Mouse (Mus musculus) myocyte (in vitro differentiated cells): Measurements from ENCODE around the gene Atp1a2. TPM values are rescaled to one million over a fixed set of nuclear protein-coding genes. Genes with fewer than 3 reads are reported as not detected.

Source experiments
- H3K27me3 ChIP-seq: one replicate; pipeline ENCODE4 v1.6.1; 2011; ENCODE audit not compliant: control insufficient read depth, insufficient read depth, insufficient read length
- H3K36me3 ChIP-seq: one replicate; pipeline ENCODE4 v1.6.1; 2011; ENCODE audit not compliant: control insufficient read depth, insufficient read depth
- H3K4me2 ChIP-seq: one replicate; pipeline ENCODE4 v1.6.1; 2011; ENCODE audit warnings: low read depth, control low read depth
- H3K4me3 ChIP-seq: one replicate; pipeline ENCODE4 v1.5.1; 2011; ENCODE audit warnings: mild to moderate bottlenecking, control low read depth, moderate library complexity
- H3K79me2 ChIP-seq: one replicate; pipeline ENCODE4 v1.6.1; 2011; ENCODE audit not compliant: control insufficient read depth, insufficient read depth
- H3ac ChIP-seq: one replicate; pipeline ENCODE4 v1.6.1; 2011; ENCODE audit not compliant: control insufficient read depth, insufficient read length
- CEBPB ChIP-seq: IDR thresholded peaks from 2 replicates; pipeline ENCODE4 v1.6.1; 2011; ENCODE audit warnings: mild to moderate bottlenecking, moderate library complexity; ENCODE audit not compliant: poor library complexity, insufficient read depth, severe bottlenecking
- E2F4 ChIP-seq: IDR thresholded peaks from one replicate; pipeline ENCODE4 v1.6.1; 2011; ENCODE audit warnings: mild to moderate bottlenecking, control low read depth, moderate library complexity; ENCODE audit not compliant: insufficient read depth
- MAX ChIP-seq: IDR thresholded peaks from one replicate; pipeline ENCODE4 v1.6.1; 2011; ENCODE audit warnings: low read depth, mild to moderate bottlenecking, control low read depth
- MYOD1 ChIP-seq, 3 experiments: IDR thresholded peaks; one replicate each; pipeline ENCODE4 v1.6.1; 2011; ENCODE audit warnings: control low read depth in 2 of 3, low read depth in 2 of 3, mild to moderate bottlenecking in 2 of 3, moderate library complexity in 1 of 3; ENCODE audit not compliant: insufficient read length in 2 of 3, control insufficient read depth in 1 of 3
- MYOG ChIP-seq, 3 experiments: IDR thresholded peaks; one replicate each; pipeline ENCODE4 v1.6.1; 2011; ENCODE audit warnings: control low read depth in 2 of 3, low read depth in 2 of 3, mild to moderate bottlenecking in 2 of 3; ENCODE audit not compliant: insufficient read length in 2 of 3, control insufficient read depth in 1 of 3, insufficient read depth in 1 of 3
- POLR2A ChIP-seq: IDR thresholded peaks from one replicate; pipeline ENCODE4 v1.6.1; 2011; ENCODE audit warnings: low read depth, mild to moderate bottlenecking, control low read depth, moderate library complexity; ENCODE audit not compliant: insufficient read length
- POLR2AphosphoS2 ChIP-seq: IDR thresholded peaks from one replicate; pipeline ENCODE4 v1.6.1; 2011; ENCODE audit warnings: low read depth, control low read depth; ENCODE audit not compliant: insufficient read length
- REST ChIP-seq: IDR thresholded peaks from one replicate; pipeline ENCODE4 v1.6.1; 2011; ENCODE audit warnings: mild to moderate bottlenecking, control low read depth, moderate library complexity; ENCODE audit not compliant: insufficient read depth, insufficient read length
- SRF ChIP-seq: IDR thresholded peaks from one replicate; pipeline ENCODE4 v1.6.1; 2011; ENCODE audit warnings: low read depth; ENCODE audit not compliant: control insufficient read depth, insufficient read length
- TCF12 ChIP-seq: IDR thresholded peaks from one replicate; pipeline ENCODE4 v1.6.1; 2011; ENCODE audit warnings: mild to moderate bottlenecking, control low read depth; ENCODE audit not compliant: poor library complexity, insufficient read depth, severe bottlenecking
- TCF3 ChIP-seq: IDR thresholded peaks from one replicate; pipeline ENCODE4 v1.6.1; 2011; ENCODE audit warnings: low read depth, control low read depth; ENCODE audit not compliant: insufficient read length
- USF1 ChIP-seq: IDR thresholded peaks from one replicate; pipeline ENCODE4 v1.6.1; 2011; ENCODE audit warnings: low read depth, mild to moderate bottlenecking, control low read depth, moderate library complexity
- polyA plus RNA-seq: library from polyadenylated mRNA; unstranded; fragments of >200 nt; fragmentation: generic; extraction: Trizol; gene quantifications from one replicate; pipeline ENCODE4 v1.2.1, GENCODE M21; 2012; ENCODE audit warnings: missing spikeins

The Atp1a2 gene
- polyA plus RNA-seq, 1 experiment = 92.9 TPM

- Histone ChIP-seq H3ac (no peak overlapping the region), H3K4me3 (no peak overlapping the region), H3K79me2 (no peaks in the 10 kb centered on the region), H3K4me2 (no peak overlapping the region), H3K27me3 (no peaks in the 10 kb centered on the region), H3K36me3 (no peaks in the 10 kb centered on the region)
- TF ChIP-seq CEBPB = no peak
- TF ChIP-seq TCF3 = no peak
- TF ChIP-seq POLR2AphosphoS2 = no peak
- TF ChIP-seq MYOG (IDR thresholded peaks at IDR 0.05; ENCODE audit: control insufficient read depth in 1 of 3, insufficient read depth in 1 of 3, insufficient read length in 2 of 3, low read depth in 2 of 3) = no peak
- no peak for TF ChIP-seq USF1
- no peak for TF ChIP-seq REST
- TF ChIP-seq TCF12 = no peak
- no peak for TF ChIP-seq E2F4
- no peak for TF ChIP-seq SRF
- no peak for TF ChIP-seq POLR2A
- TF ChIP-seq MYOD1 (IDR thresholded peaks at IDR 0.05; ENCODE audit: control insufficient read depth in 1 of 3, insufficient read length in 2 of 3, low read depth in 2 of 3) = no peak
These were observed 24.5 kb downstream of the Atp1a2 start for GRCm38 (mm10) chr1:172273386-172273785.

GRCm38 (mm10) chr1:172271765-172272164 lies 26.1 kb downstream of the Atp1a2 start:
- H3ac ChIP-seq = no peak overlapping the region
- H3K4me2 ChIP-seq = no peak overlapping the region
- H3K4me3 ChIP-seq = no peak overlapping the region
- no peaks in the 10 kb centered on the region for H3K79me2 ChIP-seq
- H3K36me3 ChIP-seq = no peaks in the 10 kb centered on the region
- H3K27me3 ChIP-seq = no peaks in the 10 kb centered on the region
- TF ChIP-seq USF1 = no peak
- no peak for TF ChIP-seq MYOD1 (IDR thresholded peaks at IDR 0.05; ENCODE audit: control insufficient read depth in 1 of 3, insufficient read length in 2 of 3, low read depth in 2 of 3)
- TF ChIP-seq POLR2AphosphoS2 = no peak
- no peak for TF ChIP-seq MAX
- no peak for TF ChIP-seq TCF3
- TF ChIP-seq TCF12 = no peak
- no peak for TF ChIP-seq CEBPB
- TF ChIP-seq E2F4 = no peak
- no peak for TF ChIP-seq POLR2A

GRCm38 (mm10) chr1:172271208-172271607 lies 26.7 kb downstream of the Atp1a2 start:
- Histone ChIP-seq H3K79me2 (no peaks in the 10 kb centered on the region), H3K36me3 (no peaks in the 10 kb centered on the region), H3ac (no peak overlapping the region), H3K4me2 (no peak overlapping the region), H3K4me3 (no peak overlapping the region), H3K27me3 (no peaks in the 10 kb centered on the region)
- no peak for TF ChIP-seq MYOD1 (IDR thresholded peaks at IDR 0.05; ENCODE audit: control insufficient read depth in 1 of 3, insufficient read length in 2 of 3, low read depth in 2 of 3)
- TF ChIP-seq POLR2A = no peak
- no peak for TF ChIP-seq TCF3
- TF ChIP-seq POLR2AphosphoS2 = no peak
- TF ChIP-seq MAX = no peak
- TF ChIP-seq CEBPB = no peak

GRCm38 (mm10) chr1:172261477-172262078 lies 36.3 kb downstream of the Atp1a2 start, which contains the start of gene Igsf8:
Igsf8 (plus strand) TSS chr1:172261641.
- H3K27me3 ChIP-seq = no peaks in the 10 kb centered on the region
- no peak within 1 kb of the TSS for H3K4me3 ChIP-seq
- H3ac ChIP-seq = no peak within 1 kb of the TSS
- H3K4me2 ChIP-seq = peak within 1 kb of the TSS; percentile 30
- no peaks in the 10 kb centered on the region for H3K79me2 ChIP-seq
- H3K36me3 ChIP-seq = no peaks in the 10 kb centered on the region
- TF ChIP-seq MAX (no peak), MYOD1 (IDR thresholded peaks at IDR 0.05; ENCODE audit: control insufficient read depth in 1 of 3, insufficient read length in 2 of 3, low read depth in 2 of 3) (no peak), POLR2A (no peak), POLR2AphosphoS2 (no peak)

GRCm38 (mm10) chr1:172258314-172258713 lies 39.5 kb downstream of the Atp1a2 start, which contains the start of gene Atp1a4:
Atp1a4 (minus strand) TSS chr1:172258414.
- Histone ChIP-seq H3K27me3 (no peaks in the 10 kb centered on the region), H3K36me3 (no peaks in the 10 kb centered on the region), H3ac (no peak within 1 kb of the TSS), H3K4me3 (no peak within 1 kb of the TSS), H3K79me2 (no peaks in the 10 kb centered on the region), H3K4me2 (no peak within 1 kb of the TSS)
- TF ChIP-seq TCF12 (no peak), SRF (no peak), REST (no peak), POLR2AphosphoS2 (no peak), POLR2A (no peak), E2F4 (no peak), TCF3 (no peak), CEBPB (no peak), USF1 (no peak), MYOD1 (IDR thresholded peaks at IDR 0.05; ENCODE audit: control insufficient read depth in 1 of 3, insufficient read length in 2 of 3, low read depth in 2 of 3) (no peak), MYOG (IDR thresholded peaks at IDR 0.05; ENCODE audit: control insufficient read depth in 1 of 3, insufficient read depth in 1 of 3, insufficient read length in 2 of 3, low read depth in 2 of 3) (no peak), MAX (no peak)
